In the genomic region with DNA sequence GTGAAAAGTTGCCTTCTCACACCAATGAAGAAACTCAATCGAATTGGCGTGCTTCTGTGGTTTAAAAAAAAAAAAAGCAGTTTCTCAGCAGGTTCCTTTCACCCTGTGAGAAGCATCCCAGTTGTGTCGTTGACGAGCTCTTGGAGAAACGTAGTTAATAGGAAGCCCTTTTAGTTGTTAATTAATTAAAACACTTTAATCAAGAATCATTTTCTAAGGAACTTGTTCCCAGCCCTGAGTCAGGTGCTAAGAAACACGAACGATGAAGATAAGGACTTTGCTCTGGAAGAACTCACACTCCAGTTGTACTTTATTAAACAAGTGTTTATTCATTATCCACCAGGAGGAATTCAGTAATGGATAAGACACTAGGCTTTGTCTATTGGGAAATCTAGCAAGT, we compare ENCODE assay signal across 27 mouse cellular contexts. TPM values are rescaled to one million over a fixed set of nuclear protein-coding genes. Genes with fewer than 3 reads are reported as not detected.
DNase-seq lines count a peak whose midpoint lies in the region; ATAC-seq and TF ChIP-seq lines count a peak whose summit lies in the region.
"Had no signal": no experiment of that assay in that cellular context is flagged by ENCODE, and none has a peak within 500 bp of the region (broad histone marks: within the 10 kb centered on the region; RNA-seq: fewer than 3 reads in every experiment).

No protein-coding gene starts in this region.

- no peak overlapping the region for H3K27ac ChIP-seq in kidney, embryonic 14.5 days (ENCODE audit: low read depth, low read length)
- H3K27ac ChIP-seq in kidney, postnatal 0 days, result peak overlapping the region; percentile 22; the same call in 1 of the 2 replicates
- no peak overlapping the region for H3K27ac ChIP-seq in heart, adult 2 months
- H3K27ac ChIP-seq: embryonic facial prominence, embryonic 13.5 days; forebrain, embryonic 12.5 days; forebrain, embryonic 15.5 days; heart, embryonic 10.5 days; heart, embryonic 13.5 days; hindbrain, embryonic 14.5 days had no signal

- ATAC-seq in kidney, embryonic 14.5 days (ENCODE audit: low FRiP score, low TSS enrichment), result no peak
- 0 out of 2 replicates have a peak, but pooled peaks have one; percentile 44 for ATAC-seq in kidney, postnatal 0 days (replicated peaks; ENCODE audit: low FRiP score, low read depth)
- no peak for ATAC-seq in cerebellum, adult (ENCODE audit: insufficient number of reproducible peaks, low FRiP score, low TSS enrichment)
- ATAC-seq: forebrain, embryonic 15.5 days; Patski had no signal

- no peaks in the 10 kb centered on the region for H3K9me3 ChIP-seq in kidney, embryonic 14.5 days (ENCODE audit: control insufficient read depth, low read length)
- H3K9me3 ChIP-seq in kidney, postnatal 0 days (replicated peaks; ENCODE audit: low read length), result no peaks in the 10 kb centered on the region
- H3K9me3 ChIP-seq: embryonic facial prominence, embryonic 13.5 days; forebrain, embryonic 12.5 days; forebrain, embryonic 15.5 days; G1E; heart, embryonic 10.5 days; heart, embryonic 13.5 days had no signal

- no peak overlapping the region for H3K9ac ChIP-seq in kidney, embryonic 14.5 days (ENCODE audit: low read depth, low read length)
- H3K9ac ChIP-seq in kidney, postnatal 0 days (ENCODE audit: low read depth, low read length), result no peak overlapping the region
- no peak overlapping the region for H3K9ac ChIP-seq in heart, adult 2 months (ENCODE audit: low read depth, low read length)
- H3K9ac ChIP-seq: embryonic facial prominence, embryonic 13.5 days; forebrain, embryonic 12.5 days; forebrain, embryonic 15.5 days; heart, embryonic 13.5 days; hindbrain, embryonic 14.5 days had no signal

- H3K4me1 ChIP-seq in kidney, embryonic 14.5 days (ENCODE audit: control insufficient read depth, insufficient read depth, low read length), result peaks cover 8% of the 10 kb centered on the region; the same call in 1 of the 2 replicates
- H3K4me1 ChIP-seq in kidney, postnatal 0 days (replicated peaks; ENCODE audit: insufficient read depth, low read length), result 0 out of 2 replicates have a peak, but pooled peaks cover 1% of the 10 kb centered on the region
- peaks cover 1% of the 10 kb centered on the region; the same call in 1 of the 2 replicates for H3K4me1 ChIP-seq in heart, adult 2 months (ENCODE audit: control insufficient read depth, insufficient read depth, low read length)

- DNase-seq in kidney, adult 11 months, result peak; percentile 77
- DNase-seq in kidney, adult 9 months, result peak; percentile 91
- DNase-seq in kidney, postnatal 0 days (ENCODE audit: low spot score), result peak; percentile 28
- DNase-seq in kidney, postnatal 25 days, result peak; percentile 46 to 78
- DNase-seq in heart, adult 2 months, result no peak
- no peak for DNase-seq in layer of hippocampus, postnatal 10 days (ENCODE audit: low spot score in 2 of 2)
- DNase-seq: adrenal gland, postnatal 10 days; adrenal gland, postnatal 36 days; cerebellum, adult 11 months; cerebellum, adult 2 months; cerebellum, adult 9-11 months; cerebellum, postnatal 25 days; gastrocnemius, postnatal 25 days; heart, adult 18-20 months; heart, postnatal 14 days; heart, postnatal 4 days had no signal

- no peak overlapping the region for H3K4me3 ChIP-seq in kidney, embryonic 14.5 days (ENCODE audit: low read length)
- no peak overlapping the region for H3K4me3 ChIP-seq in kidney, postnatal 0 days (replicated peaks; ENCODE audit: low read depth, low read length)
- no peak overlapping the region for H3K4me3 ChIP-seq in heart, adult 2 months
- H3K4me3 ChIP-seq: embryonic facial prominence, embryonic 13.5 days; erythroblast, embryonic 14.5 days; forebrain, embryonic 12.5 days; forebrain, embryonic 15.5 days; heart, embryonic 10.5 days; heart, embryonic 13.5 days had no signal

- no peaks in the 10 kb centered on the region for H3K79me2 ChIP-seq in heart, adult 2 months (replicated peaks; ENCODE audit: control insufficient read depth, insufficient read depth, low read length)

- no peak for TF ChIP-seq CTCF in kidney, postnatal 0 days (IDR thresholded peaks at IDR 0.05; ENCODE audit: low read depth)
- TF ChIP-seq CTCF in heart, adult 2 months (IDR thresholded peaks at IDR 0.05), result no peak

- WGBS in kidney, embryonic 14.5 days, result 82% methylated on average over 7 of the region's 7 CpGs
- 78% methylated on average over 7 of the region's 7 CpGs for WGBS in kidney, postnatal 0 days
- 89% methylated on average over 7 of the region's 7 CpGs for whole genome bisulfite sequencing in heart, adult 2 months

- TF ChIP-seq EP300 in heart, adult 2 months (IDR thresholded peaks at IDR 0.05; ENCODE audit: insufficient read depth, low read depth, low read length), result no peak

- H3K36me3 ChIP-seq in kidney, embryonic 14.5 days (ENCODE audit: control insufficient read depth, insufficient read depth, low read length), result no peaks in the 10 kb centered on the region
- H3K36me3 ChIP-seq in kidney, postnatal 0 days (ENCODE audit: insufficient read depth, low read length), result no peaks in the 10 kb centered on the region
- no peaks in the 10 kb centered on the region for H3K36me3 ChIP-seq in heart, adult 2 months (ENCODE audit: control insufficient read depth, insufficient read depth, low read length)
- H3K36me3 ChIP-seq: embryonic facial prominence, embryonic 13.5 days; forebrain, embryonic 12.5 days; forebrain, embryonic 15.5 days; G1E; heart, embryonic 10.5 days; heart, embryonic 13.5 days had no signal

- TF ChIP-seq POLR2A in heart, adult 2 months (IDR thresholded peaks at IDR 0.05; ENCODE audit: insufficient read depth, low read depth, low read length), result no peak

- intact Hi-C loops in heart, adult 2 months (cut with DNase I), result no loop called here

- no peak overlapping the region for H3K4me2 ChIP-seq in kidney, embryonic 14.5 days (replicated peaks; ENCODE audit: low read depth, low read length)
- H3K4me2 ChIP-seq in kidney, postnatal 0 days (ENCODE audit: low read length), result no peak overlapping the region
- H3K4me2 ChIP-seq: embryonic facial prominence, embryonic 13.5 days; forebrain, embryonic 12.5 days; forebrain, embryonic 15.5 days; heart, embryonic 13.5 days; hindbrain, embryonic 14.5 days had no signal

- no peaks in the 10 kb centered on the region for H3K27me3 ChIP-seq in kidney, embryonic 14.5 days (ENCODE audit: control insufficient read depth, insufficient read depth, low read length)
- H3K27me3 ChIP-seq in kidney, postnatal 0 days (ENCODE audit: insufficient read depth, low read length), result no peaks in the 10 kb centered on the region
- no peaks in the 10 kb centered on the region for H3K27me3 ChIP-seq in heart, adult 2 months (ENCODE audit: control insufficient read depth, insufficient read depth, low read length)
- H3K27me3 ChIP-seq: embryonic facial prominence, embryonic 13.5 days; forebrain, embryonic 12.5 days; forebrain, embryonic 15.5 days; heart, embryonic 13.5 days; Patski had no signal

RNA-seq across cellular contexts. Expression of gene Ak4, which starts 58.8 kb away (rescaled TPM):
- 5.1 and 5.3 TPM in 2 replicates for polyA plus RNA-seq in kidney, embryonic 14.5 days (2014; fragmentation: Nextera tagmentation; extraction: Ambion mirVana)
- polyA plus RNA-seq in kidney, postnatal 0 days (2015; fragmentation: Nextera tagmentation; extraction: Ambion mirVana), result 17.1 and 20.8 TPM in 2 replicates
- 10 to 100 TPM; 31.8 to 32.0 TPM for total RNA-seq in heart, adult 2 months (2021)
- polyA plus RNA-seq in heart, adult 2 months (2012; rRNA removed), result 11.1 and 31.3 TPM in 2 replicates
- total RNA-seq in layer of hippocampus, postnatal 10 days (2021), result 10 to 100 TPM; 41.8 to 47.5 TPM
- total RNA-seq: G1E had no signal
- polyA plus RNA-seq: G1E had no signal

Comparison
In these comparisons a context has a peak if more than half of its experiments do, and no peak if none do; other contexts are left out.
1. DNase-seq: peak in kidney, adult 11 months (single experiment), kidney, adult 9 months (single experiment), kidney, postnatal 0 days (single experiment) and kidney, postnatal 25 days (2 of 2); none in heart, adult 2 months (0 of 2) and layer of hippocampus, postnatal 10 days (0 of 2).